Mouse (Mus musculus) lung, adult 2 months (tissue): ENCODE data around the gene Sgpl1. TPM values are rescaled to one million over a fixed set of nuclear protein-coding genes. Genes with fewer than 3 reads are reported as not detected.
A peak's percentile ranks its signal among the peaks of the same experiment; 100 is the strongest.

Experiments
- DNase-seq: peaks from one replicate; pipeline ENCODE4 v3.0.0; 2022
- H3K4me1 ChIP-seq: fragments of 200-500 bp; 2 replicates; pipeline ENCODE4 v1.6.1; 2011; ENCODE audit warnings: low read length; ENCODE audit not compliant: control insufficient read depth, insufficient read depth
- H3K4me3 ChIP-seq: fragments of 200-500 bp; replicated peaks from 2 replicates; pipeline ENCODE3; 2011; ENCODE audit warnings: low read depth, mild to moderate bottlenecking, control low read depth, low read length; ENCODE audit errors: extremely low read depth
- CTCF ChIP-seq: fragments of 200-500 bp; IDR thresholded peaks from 2 replicates; pipeline ENCODE4 v1.5.1; 2011; ENCODE audit warnings: mild to moderate bottlenecking, low read length, control low read depth; ENCODE audit not compliant: insufficient read depth
- POLR2A ChIP-seq: fragments of 200-500 bp; IDR thresholded peaks from 2 replicates; pipeline ENCODE4 v1.6.1; 2011; ENCODE audit warnings: low read depth, mild to moderate bottlenecking, control low read depth, low read length, borderline replicate concordance; ENCODE audit errors: extremely low read depth
- WGBS: fragments of 180-500 bp; shearing (Covaris S2); methylation state at CpG from one replicate; pipeline ENCODE4 v1.1.7; 2018; 5-methylcytosine and 5-hydroxymethylcytosine counted together
- polyA plus RNA-seq: library from polyadenylated mRNA; depleted of rRNA; stranded (reverse); fragments of >200 nt; gene quantifications from 2 replicates; pipeline ENCODE4 v1.2.3, GENCODE M21; 2012

Sgpl1 gene
- polyA plus RNA-seq, 1 experiment, result 29.2 TPM

GRCm38 (mm10) chr10:61089170-61090142 is 58.0 kb downstream of the Sgpl1 start, which contains the start of gene Pcbd1:
TSS of gene Pcbd1 (plus strand) at chr10:61089331.
- peak; percentile 43 for DNase-seq
- TF ChIP-seq CTCF (no peak), POLR2A (no peak)
- H3K4me1 ChIP-seq, result no peaks in the 10 kb centered on the region
- peak within 1 kb of the TSS; percentile 25 for H3K4me3 ChIP-seq
- WGBS, result 16% methylated on average over 33 of the region's 33 CpGs

- DNase-seq, result no peak
- no peak for TF ChIP-seq POLR2A
- no peak for TF ChIP-seq CTCF
- WGBS, result 71% methylated on average over 3 of the region's 3 CpGs
These were observed 59.0 kb downstream of the Sgpl1 start for GRCm38 (mm10) chr10:61088468-61088867.

GRCm38 (mm10) chr10:61086502-61086901 is 61.0 kb downstream of the Sgpl1 start:
- TF ChIP-seq CTCF, result no peak
- no peak for TF ChIP-seq POLR2A
- DNase-seq, result no peak
- 49% methylated on average over 3 of the region's 3 CpGs for WGBS
- Histone ChIP-seq H3K4me1 (no peaks in the 10 kb centered on the region), H3K4me3 (no peak overlapping the region)

More at GRCm38 (mm10) chr10:61088468-61088867, 59.0 kb downstream of the Sgpl1 start:
- Histone ChIP-seq H3K4me1 (no peaks in the 10 kb centered on the region), H3K4me3 (no peak overlapping the region)

GRCm38 (mm10) chr10:61085364-61085763 is 62.1 kb downstream of the Sgpl1 start:
- 85% methylated on average over 2 of the region's 2 CpGs for WGBS
- no peak for DNase-seq
- no peak for TF ChIP-seq POLR2A
- no peak for TF ChIP-seq CTCF
- no peak overlapping the region for H3K4me3 ChIP-seq
- H3K4me1 ChIP-seq, result no peaks in the 10 kb centered on the region

GRCm38 (mm10) chr10:61080931-61081255 is 66.6 kb downstream of the Sgpl1 start:
- WGBS, result 64% methylated on average over 11 of the region's 11 CpGs
- H3K4me3 ChIP-seq, result no peak overlapping the region
- no peak for DNase-seq
- TF ChIP-seq POLR2A (no peak), CTCF (no peak)
- H3K4me1 ChIP-seq, result no peaks in the 10 kb centered on the region

GRCm38 (mm10) chr10:61080227-61080930 is 67.1 kb downstream of the Sgpl1 start:
- 40% methylated on average over 14 of the region's 14 CpGs for WGBS
- DNase-seq, result peak; percentile 14
- H3K4me3 ChIP-seq, result no peak overlapping the region
- no peaks in the 10 kb centered on the region for H3K4me1 ChIP-seq
- TF ChIP-seq POLR2A, result no peak

- DNase-seq, result no peak
- no peak overlapping the region for H3K4me3 ChIP-seq
- 87% methylated on average over 3 of the region's 3 CpGs for WGBS
- TF ChIP-seq CTCF, result no peak
- TF ChIP-seq POLR2A, result no peak
- H3K4me1 ChIP-seq, result no peaks in the 10 kb centered on the region
These were observed 71.9 kb downstream of the Sgpl1 start for GRCm38 (mm10) chr10:61075607-61076006.

- Histone ChIP-seq H3K4me1 (no peaks in the 10 kb centered on the region), H3K4me3 (no peak overlapping the region)
- DNase-seq, result no peak
- no peak for TF ChIP-seq CTCF
- no peak for TF ChIP-seq POLR2A
- 6% methylated on average over 1 of the region's 1 CpGs for WGBS
These were observed 72.9 kb downstream of the Sgpl1 start for GRCm38 (mm10) chr10:61074643-61075042.

GRCm38 (mm10) chr10:61072324-61072723 is 75.2 kb downstream of the Sgpl1 start:
- 14% methylated on average over 16 of the region's 16 CpGs for WGBS
- no peak for TF ChIP-seq POLR2A
- TF ChIP-seq CTCF, result peak; percentile 66
- peak; percentile 40 for DNase-seq
- peaks cover 3% of the 10 kb centered on the region; the same call in 1 of the 2 replicates for H3K4me1 ChIP-seq
- H3K4me3 ChIP-seq, result no peak overlapping the region
